Mouse (Mus musculus) kidney, postnatal 25 days (tissue): ENCODE data around the gene Rnase10.
"Not testable (repeated sequence)": the region's sequence is repeated elsewhere in the genome, so short reads cannot be mapped to it uniquely, and the experiment has no call there.

Experiments
- DNase-seq, 2 experiments: peaks; one replicate each; pipeline ENCODE4 v3.0.0; 2021; ENCODE audit warnings: mixed read lengths in 2 of 2

Gene Rnase10

GRCm38 (mm10) chr14:51007152-51007801 is at the start of gene Rnase10:
Gene Rnase10, plus strand, starts transcription at chr14:51007751.
- no peak for DNase-seq

DNA sequence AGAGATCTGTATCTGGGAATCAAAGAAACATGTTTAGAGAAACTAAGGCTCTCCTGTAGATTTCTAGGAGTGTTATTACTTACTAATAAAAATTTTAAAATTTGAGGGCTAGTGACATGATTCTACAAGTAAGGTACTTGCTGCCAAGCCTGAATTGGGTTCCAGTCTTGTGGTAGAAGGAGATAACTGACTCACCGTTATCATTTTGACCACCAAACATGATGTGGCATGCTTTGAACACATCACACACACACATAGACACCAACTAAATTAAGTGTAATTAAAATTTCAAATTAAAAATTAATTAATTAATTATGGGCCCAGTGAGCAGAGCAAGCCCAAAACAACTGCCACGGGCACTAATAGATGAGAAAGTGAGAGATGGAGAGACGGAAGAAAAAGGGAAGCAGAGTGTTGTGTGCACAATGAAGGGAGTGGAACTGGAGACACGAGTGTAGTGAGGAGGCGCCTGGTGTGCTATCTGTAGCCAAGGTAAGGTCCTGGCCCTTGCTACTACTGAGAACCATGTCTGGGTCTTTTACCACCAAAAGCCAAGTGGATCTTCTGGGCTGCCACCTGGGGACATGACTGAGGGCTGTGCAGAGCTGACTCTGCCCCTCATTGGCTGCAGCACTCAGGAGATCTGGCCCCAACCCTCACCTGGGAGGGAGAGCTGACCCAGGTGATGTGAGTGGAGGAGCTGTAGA is 49.1 kb upstream of the Rnase10 start:
- DNase-seq, result not testable (repeated sequence)

GRCm38 (mm10) chr14:50968216-50968980 is 39.2 kb upstream of the Rnase10 start:
- no peak for DNase-seq

GRCm38 (mm10) chr14:50969041-50969440 is 38.5 kb upstream of the Rnase10 start:
- DNase-seq, result no peak

DNA sequence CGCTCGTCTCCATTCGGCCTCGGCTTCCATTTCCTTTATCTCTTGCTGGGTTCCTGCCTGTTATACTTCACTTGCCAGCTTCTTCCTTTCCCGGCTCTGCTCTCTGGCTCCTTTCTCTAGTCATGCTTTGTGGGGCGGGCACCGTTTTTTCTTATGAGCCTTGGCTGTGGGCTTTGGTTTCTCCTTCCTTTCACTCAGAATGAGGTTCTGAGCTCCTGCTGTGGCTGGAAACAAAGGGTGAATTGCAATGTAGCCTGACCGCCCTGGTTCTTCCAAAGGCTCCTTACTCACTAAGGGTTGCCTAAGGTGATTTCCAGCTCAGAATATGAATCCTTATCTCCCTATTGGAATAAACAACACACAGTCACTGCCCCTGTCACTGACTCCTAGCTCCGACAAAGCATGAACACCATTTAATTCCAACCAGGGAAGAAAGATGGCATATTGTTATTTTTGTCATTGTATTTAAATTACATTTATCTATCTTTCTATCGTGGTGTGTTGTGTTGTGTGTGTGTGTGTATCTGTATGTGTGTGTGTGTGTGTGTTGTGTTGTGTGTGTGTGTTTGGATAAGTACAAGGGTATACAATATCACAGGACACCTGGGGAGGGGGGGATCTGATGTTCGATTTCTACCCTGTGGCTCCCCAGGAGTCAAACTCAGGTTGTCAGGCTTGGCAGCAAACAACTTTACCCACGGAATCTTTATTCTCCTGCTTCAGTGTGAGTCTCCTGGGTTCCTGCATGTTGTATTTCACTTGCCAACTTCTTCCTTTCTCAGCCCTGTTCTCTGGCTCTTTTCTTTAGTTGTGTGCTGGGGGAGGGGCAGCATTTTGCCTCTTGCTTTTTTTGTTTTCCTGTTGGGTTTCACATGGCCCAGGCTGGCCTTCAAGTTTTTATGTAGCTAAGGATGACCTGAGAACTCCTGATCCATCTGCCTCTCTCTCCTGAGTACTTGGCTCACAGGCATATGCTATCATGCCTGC is 37.7 kb upstream of the Rnase10 start:
- DNase-seq, result no peak

GRCm38 (mm10) chr14:50970822-50971221 is 36.7 kb upstream of the Rnase10 start:
- no peak for DNase-seq

DNA sequence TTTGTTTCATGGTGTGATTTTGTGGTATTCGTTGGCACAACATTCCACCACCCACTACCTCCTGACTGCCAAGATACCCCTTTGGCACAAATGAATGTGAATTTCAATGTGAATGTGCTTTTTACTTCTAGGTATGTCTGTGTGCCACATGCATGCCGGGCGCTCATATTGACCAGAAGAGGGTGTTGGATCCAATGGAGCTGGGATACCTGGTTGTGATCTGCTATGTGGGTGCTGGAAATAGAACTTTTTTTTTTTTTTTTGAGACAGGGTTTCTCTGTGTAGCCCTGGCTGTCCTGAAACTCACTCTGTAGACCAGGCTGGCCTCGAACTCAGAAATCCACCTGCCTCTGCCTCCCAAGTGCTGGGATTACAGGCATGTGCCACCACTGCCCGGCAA is 34.5 kb upstream of the Rnase10 start:
- DNase-seq, result not testable (repeated sequence)

GRCm38 (mm10) chr14:50973700-50974099 is 33.9 kb upstream of the Rnase10 start:
- DNase-seq, result no peak

GRCm38 (mm10) chr14:50975001-50975400 is 32.5 kb upstream of the Rnase10 start:
- DNase-seq, result no peak

- peak; percentile 52 to 59 for DNase-seq
Measured at GRCm38 (mm10) chr14:50976674-50977073, 30.9 kb upstream of the Rnase10 start.

- not testable (repeated sequence) for DNase-seq
Measured at GRCm38 (mm10) chr14:50978451-50978850, 29.1 kb upstream of the Rnase10 start.

DNA sequence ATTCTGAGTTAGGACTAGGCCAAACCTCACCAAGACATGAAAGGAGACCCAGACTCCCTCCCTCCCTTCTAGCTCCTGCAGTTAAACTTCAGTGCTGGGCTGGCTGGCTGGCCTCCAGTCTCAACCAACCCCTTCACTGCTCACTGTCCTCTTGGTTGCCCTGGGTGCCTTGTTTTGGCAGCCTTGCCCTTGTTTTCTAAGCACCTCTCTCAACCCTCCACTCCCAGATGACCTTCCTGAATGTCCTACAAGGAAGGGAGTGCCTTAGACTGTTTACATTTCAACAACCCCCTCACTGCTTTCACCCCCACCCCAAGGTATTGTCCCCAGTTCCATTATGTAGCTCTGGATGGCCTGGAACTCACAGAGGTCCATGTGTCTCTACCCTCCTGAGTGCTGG is 27.9 kb upstream of the Rnase10 start:
- DNase-seq, result peak; percentile 50 to 70

DNA sequence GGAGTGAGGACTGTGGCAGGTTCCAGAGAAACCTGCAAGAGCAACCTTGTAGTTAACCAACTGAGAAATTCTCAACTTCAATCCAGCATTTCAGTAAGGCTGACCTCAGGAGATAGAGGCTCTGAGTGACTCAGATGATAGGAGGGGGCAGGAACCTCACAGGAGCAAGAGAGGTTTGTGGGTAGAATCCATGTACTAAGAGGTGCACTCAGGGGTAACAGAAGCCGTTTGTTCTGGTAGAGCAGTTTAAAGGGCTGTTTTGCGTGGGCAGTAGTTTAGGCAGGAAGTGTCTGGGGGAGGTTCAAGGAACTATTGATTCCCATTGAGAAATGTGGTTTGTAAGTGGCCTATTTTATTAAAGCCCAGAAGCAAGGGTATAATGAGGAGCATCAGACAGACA is 26.3 kb upstream of the Rnase10 start:
- no peak for DNase-seq

GRCm38 (mm10) chr14:50981837-50982236 is 25.7 kb upstream of the Rnase10 start:
- DNase-seq, result no peak

DNA sequence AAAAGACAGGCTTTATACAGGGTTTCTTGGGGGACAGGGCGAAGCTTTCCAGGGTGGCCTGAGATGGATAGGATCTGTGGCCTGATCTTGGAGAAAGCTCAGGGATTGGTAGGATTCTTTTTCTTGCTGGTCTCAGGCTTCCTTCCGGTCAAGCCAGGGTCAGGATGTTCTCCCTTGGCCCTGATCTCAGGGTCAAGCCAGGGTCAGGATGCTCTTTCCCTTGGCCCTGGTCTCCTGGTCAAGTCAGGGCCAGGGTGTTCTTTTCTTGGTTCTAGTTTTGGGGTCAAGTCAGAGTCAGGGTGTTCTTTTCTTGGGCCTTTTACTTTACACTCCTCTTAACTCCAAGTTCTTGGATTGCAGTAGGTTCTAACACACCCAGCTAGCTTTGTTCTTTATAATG is 19.9 kb upstream of the Rnase10 start:
- peak; percentile 59 to 81 for DNase-seq

- DNase-seq, result no peak
Measured at GRCm38 (mm10) chr14:50991037-50991436, 16.5 kb upstream of the Rnase10 start.

GRCm38 (mm10) chr14:50997088-50997487 is 10.5 kb upstream of the Rnase10 start:
- DNase-seq, result no peak

GRCm38 (mm10) chr14:50997999-50998666 is 9.4 kb upstream of the Rnase10 start:
- DNase-seq, result peak; percentile 28 to 65

DNA sequence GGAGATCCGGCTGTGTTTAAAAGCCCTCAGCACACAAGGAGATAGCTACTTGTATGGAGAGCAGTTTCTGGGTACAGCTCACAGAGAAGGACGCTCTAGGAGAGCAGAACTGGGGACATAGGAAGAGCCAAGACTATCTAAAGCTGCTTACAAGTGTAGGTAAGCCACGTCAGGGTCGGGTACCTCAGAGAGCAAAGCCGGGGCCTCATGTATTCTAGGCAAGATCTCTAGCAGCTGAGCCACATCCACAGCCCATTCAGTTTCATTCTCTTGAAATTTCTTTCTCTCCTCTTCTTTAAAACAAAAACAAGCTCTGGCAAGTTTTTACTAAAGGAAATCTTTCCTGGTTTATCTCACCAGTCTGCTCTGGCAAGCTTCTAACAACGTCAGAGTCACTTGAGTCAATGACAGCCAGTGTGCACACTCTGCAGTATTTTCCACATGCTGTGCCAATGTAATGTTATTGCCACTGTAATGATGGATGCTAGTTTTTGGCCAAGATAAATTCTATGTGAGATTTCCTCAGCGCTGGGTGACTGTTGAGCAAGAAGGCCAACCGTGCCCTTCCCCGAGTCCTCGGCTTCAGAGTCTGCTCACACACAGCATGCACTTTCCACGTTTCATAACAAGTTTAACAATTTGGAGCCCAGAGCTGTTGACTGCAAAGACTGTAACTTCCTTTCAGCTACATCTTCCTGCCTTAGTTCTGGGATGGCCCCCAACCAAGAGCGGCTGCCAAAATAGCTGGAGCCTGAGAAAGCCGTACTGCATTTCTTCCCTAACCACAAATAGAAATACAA is 563 bp downstream of the Rnase10 start:
- peak; percentile 44 to 74 for DNase-seq

DNA sequence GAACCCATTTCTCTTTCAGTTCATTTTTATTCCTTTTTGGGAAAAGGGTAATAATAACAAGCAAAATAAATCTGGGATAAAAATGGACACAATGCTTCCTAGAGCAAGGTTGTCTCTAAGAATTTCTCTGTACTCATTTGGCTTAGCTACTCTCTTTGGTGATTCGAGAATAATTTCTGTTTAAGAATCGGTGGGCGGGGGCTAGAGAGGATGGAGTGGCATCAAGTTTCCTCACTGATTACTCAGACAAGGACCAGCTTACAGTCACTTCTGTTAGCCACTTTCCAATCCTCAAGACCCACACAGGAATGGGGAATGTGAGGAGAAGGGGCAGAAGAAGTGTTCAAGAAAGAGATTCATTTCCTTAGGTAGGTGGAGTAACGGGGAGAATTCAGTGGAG is 1.2 kb downstream of the Rnase10 start:
- DNase-seq, result no peak

DNA sequence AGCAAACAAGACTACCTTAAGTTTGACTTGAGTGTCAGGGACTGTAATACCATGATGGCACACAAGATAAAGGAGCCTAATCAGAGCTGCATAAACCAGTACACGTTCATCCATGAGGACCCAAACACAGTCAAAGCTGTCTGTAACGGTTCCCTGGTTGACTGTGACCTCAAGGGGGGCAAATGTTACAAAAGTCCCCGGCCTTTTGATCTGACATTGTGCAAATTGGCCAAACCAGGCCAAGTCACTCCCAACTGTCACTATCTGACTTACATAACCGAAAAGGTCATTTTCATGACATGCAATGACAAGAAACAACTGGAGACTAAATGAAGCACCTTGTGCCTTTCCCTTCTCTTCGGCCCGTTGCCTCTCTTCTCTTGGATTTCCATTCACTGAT is 2.0 kb downstream of the Rnase10 start:
- DNase-seq, result no peak
